Mouse (Mus musculus) CH12.LX (cell line): Measurements from ENCODE around the gene Pphln1. TPM values are rescaled to one million over a fixed set of nuclear protein-coding genes. Genes with fewer than 3 reads are reported as not detected.
A peak's percentile ranks its signal among the peaks of the same experiment; 100 is the strongest.

Experiments
- DNase-seq: peaks from one replicate; pipeline ENCODE4 v3.0.0-alpha.2; 2013; ENCODE audit errors: extremely low read depth
- H3K27ac ChIP-seq: 2 replicates; pipeline ENCODE4 v1.5.1; 2012; ENCODE audit warnings: low read depth, mild to moderate bottlenecking, control low read depth, moderate library complexity; ENCODE audit not compliant: insufficient read depth
- H3K27me3 ChIP-seq: replicated peaks from 2 replicates; pipeline ENCODE3; 2012; ENCODE audit warnings: inconsistent platforms
- H3K36me3 ChIP-seq, 2 experiments: replicated peaks in 1 of 2; 2 replicates each; pipeline versions ENCODE3 to v1.6.1; 2012; ENCODE audit warnings: inconsistent platforms in 1 of 2, low read length in 1 of 2, mild to moderate bottlenecking in 1 of 2, mixed read lengths in 1 of 2, moderate library complexity in 1 of 2; ENCODE audit not compliant: control insufficient read depth in 1 of 2, insufficient read depth in 1 of 2
- H3K4me1 ChIP-seq, 2 experiments: 2 replicates each; pipeline ENCODE4 v1.6.1; 2012; ENCODE audit warnings: inconsistent platforms in 1 of 2, moderate library complexity in 1 of 2; ENCODE audit not compliant: insufficient read depth in 2 of 2, control insufficient read depth in 1 of 2
- H3K4me2 ChIP-seq: 2 replicates; pipeline ENCODE4 v1.6.1; 2012; ENCODE audit warnings: low read depth, mild to moderate bottlenecking, control low read depth; ENCODE audit not compliant: poor library complexity, insufficient read depth, severe bottlenecking
- H3K4me3 ChIP-seq, 3 experiments: fragments of 150-350 bp in 1 of 3; sonication (generic) in 1 of 3; replicated peaks in 1 of 3; 2 replicates each; pipeline versions ENCODE3 to v1.5.1; 2011 to 2012; ENCODE audit warnings: low read depth in 2 of 3, low read length in 2 of 3, mild to moderate bottlenecking in 2 of 3, moderate library complexity in 2 of 3, control low read depth in 1 of 3, improper control_type of control experiment in 1 of 3, inconsistent platforms in 1 of 3, mixed read lengths in 1 of 3; ENCODE audit not compliant: poor library complexity in 1 of 3
- H3K79me2 ChIP-seq: replicated peaks from 2 replicates; pipeline ENCODE4 v1.6.1; 2012; ENCODE audit warnings: mild to moderate bottlenecking, moderate library complexity; ENCODE audit not compliant: control insufficient read depth, poor library complexity, insufficient read depth, severe bottlenecking; ENCODE audit errors: extremely low read depth
- H3K9ac ChIP-seq: 2 replicates; pipeline ENCODE4 v1.6.1; 2012; ENCODE audit warnings: low read depth, mild to moderate bottlenecking, control low read depth, moderate library complexity; ENCODE audit not compliant: insufficient read depth
- H3K9me3 ChIP-seq: replicated peaks from 2 replicates; pipeline ENCODE3; 2012; ENCODE audit warnings: low read length, inconsistent platforms, mixed read lengths
- BHLHE40 ChIP-seq: IDR thresholded peaks from 2 replicates; pipeline ENCODE4 v1.6.1; 2011; ENCODE audit warnings: mild to moderate bottlenecking, low read depth, low read length, improper control_type of control experiment
- CHD1 ChIP-seq: IDR thresholded peaks from 2 replicates; pipeline ENCODE4 v1.6.1; 2012; ENCODE audit warnings: low read depth, low read length, improper control_type of control experiment, inconsistent platforms
- E2F4 ChIP-seq: IDR thresholded peaks from 2 replicates; pipeline ENCODE4 v1.6.1; 2011; ENCODE audit warnings: low read depth, low read length, improper control_type of control experiment; ENCODE audit not compliant: insufficient replicate concordance
- ELF1 ChIP-seq: IDR thresholded peaks from 2 replicates; pipeline ENCODE4 v1.6.1; 2014; ENCODE audit warnings: low read depth, mild to moderate bottlenecking, inconsistent platforms, low read length, improper control_type of control experiment
- ETS1 ChIP-seq: conservative IDR thresholded peaks from 2 replicates; pipeline ENCODE4 v1.6.1; 2012; ENCODE audit warnings: low read depth, mild to moderate bottlenecking, inconsistent platforms, low read length, improper control_type of control experiment, moderate library complexity
- GABPA ChIP-seq: IDR thresholded peaks from 2 replicates; pipeline ENCODE4 v1.6.1; 2012; ENCODE audit warnings: low read depth, low read length, improper control_type of control experiment, inconsistent platforms; ENCODE audit not compliant: insufficient replicate concordance
- HCFC1 ChIP-seq: IDR thresholded peaks from 2 replicates; pipeline ENCODE4 v1.6.1; 2012; ENCODE audit warnings: low read depth, mild to moderate bottlenecking, inconsistent platforms, low read length, improper control_type of control experiment
- IRF4 ChIP-seq: IDR thresholded peaks from 2 replicates; pipeline ENCODE4 v1.6.1; 2014; ENCODE audit warnings: low read depth, mild to moderate bottlenecking, inconsistent platforms, low read length, improper control_type of control experiment
- JUND ChIP-seq: conservative IDR thresholded peaks from 2 replicates; pipeline ENCODE4 v1.6.1; 2011; ENCODE audit warnings: low read depth, low read length, improper control_type of control experiment
- KAT2A ChIP-seq: IDR thresholded peaks from 2 replicates; pipeline ENCODE4 v1.6.1; 2012; ENCODE audit warnings: low read length, improper control_type of control experiment, inconsistent platforms; ENCODE audit not compliant: insufficient replicate concordance
- MAFK ChIP-seq: IDR thresholded peaks from 2 replicates; pipeline ENCODE4 v1.6.1; 2011; ENCODE audit warnings: low read length, improper control_type of control experiment; ENCODE audit not compliant: insufficient replicate concordance
- MYC ChIP-seq: IDR thresholded peaks from 2 replicates; pipeline ENCODE4 v1.6.1; 2011; ENCODE audit warnings: low read depth, mild to moderate bottlenecking, improper control_type of control experiment, low read length
- NRF1 ChIP-seq: IDR thresholded peaks from 2 replicates; pipeline ENCODE4 v1.6.1; 2014; ENCODE audit warnings: low read depth, mild to moderate bottlenecking, inconsistent platforms, low read length, improper control_type of control experiment, moderate library complexity
- PAX5 ChIP-seq: IDR thresholded peaks from 2 replicates; pipeline ENCODE4 v1.6.1; 2012; ENCODE audit warnings: low read length, inconsistent platforms, mixed read lengths
- RAD21 ChIP-seq: IDR thresholded peaks from 2 replicates; pipeline ENCODE4 v1.6.1; 2011; ENCODE audit warnings: low read depth, mild to moderate bottlenecking, low read length, improper control_type of control experiment, moderate library complexity
- RCOR1 ChIP-seq: conservative IDR thresholded peaks from 2 replicates; pipeline ENCODE4 v1.6.1; 2012; ENCODE audit warnings: low read depth, mild to moderate bottlenecking, inconsistent platforms, low read length, improper control_type of control experiment
- SIN3A ChIP-seq: IDR thresholded peaks from 2 replicates; pipeline ENCODE4 v1.6.1; 2012; ENCODE audit warnings: low read length, improper control_type of control experiment, inconsistent platforms
- ZC3H11A ChIP-seq: IDR thresholded peaks from 2 replicates; pipeline ENCODE4 v1.6.1; 2012; ENCODE audit warnings: low read depth, mild to moderate bottlenecking, inconsistent platforms, low read length, improper control_type of control experiment
- ZMIZ1 ChIP-seq: IDR thresholded peaks from 2 replicates; pipeline ENCODE4 v1.6.1; 2012; ENCODE audit warnings: low read depth, mild to moderate bottlenecking, inconsistent platforms, low read length, improper control_type of control experiment
- ZNF384 ChIP-seq: IDR thresholded peaks from 2 replicates; pipeline ENCODE4 v1.6.1; 2012; ENCODE audit warnings: low read depth, low read length, improper control_type of control experiment, inconsistent platforms
- dilution Hi-C: fragments of 300-500 bp; cut with MboI; formaldehyde crosslinking; loops from 2 replicates; pipeline ENCODE4 v1.14.3; 2020; ENCODE audit warnings: low sequenced_read_pairs; ENCODE audit not compliant: extremely low pct_unique_long_range_greater_than_20kb, extremely low pct_ligation_motif_present
- in situ Hi-C: fragments of 300-500 bp; cut with MboI; formaldehyde crosslinking; loops from 3 replicates; pipeline ENCODE4 v1.14.3; 2019; ENCODE audit warnings: low sequenced_read_pairs, low pct_ligation_motif_present, low pct_unique_long_range_greater_than_20kb, mixed read lengths
- polyA plus RNA-seq: library from polyadenylated mRNA; unstranded; fragments of >175 nt; gene quantifications from 2 replicates; pipeline ENCODE4 v1.2.1, GENCODE M21; 2012; ENCODE audit warnings: low read depth; ENCODE audit not compliant: insufficient read length
- total RNA-seq, 2 experiments: library from RNA; depleted of rRNA; stranded (reverse); fragments of 300-350 nt in 1 of 2; fragments of >200 nt in 1 of 2; gene quantifications; 2 replicates each; pipeline ENCODE4 v1.2.3; 2012 to 2014

Pphln1 gene
- total and polyA plus RNA-seq, 3 experiments, result 22.9 to 63.9 (median 59.3) TPM

DNA sequence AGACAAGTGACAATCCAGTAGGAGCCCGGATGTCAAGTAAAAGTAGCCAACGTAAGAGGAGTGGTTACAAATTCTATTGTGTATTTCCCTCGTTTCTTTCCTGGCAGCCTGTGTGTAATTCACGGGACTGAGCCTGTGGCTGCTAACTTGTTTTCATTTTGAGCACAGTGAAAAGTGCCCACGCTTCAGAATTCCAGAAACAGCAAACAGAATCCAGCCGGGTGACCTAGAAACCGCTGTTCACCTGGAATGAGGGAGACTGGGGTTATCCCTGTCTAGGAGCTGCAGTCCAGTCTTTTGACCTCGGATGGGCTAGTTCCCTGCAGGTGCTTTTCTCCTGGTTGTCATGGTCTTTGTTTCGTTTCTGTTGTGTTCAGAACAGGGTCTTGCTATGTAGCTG lies 117.2 kb downstream of the Pphln1 start:
- Histone ChIP-seq H3K4me2 (no peak overlapping the region), H3K36me3 (no peaks in the 10 kb centered on the region), H3K4me1 (peaks cover 11 to 48% of the 10 kb centered on the region in 2 experiments; a peak in 3 of 4 replicates), H3K9me3 (no peaks in the 10 kb centered on the region), H3K79me2 (no peaks in the 10 kb centered on the region), H3K4me3 (no peak overlapping the region), H3K9ac (no peak overlapping the region), H3K27me3 (peaks cover 6% of the 10 kb centered on the region), H3K27ac (no peak overlapping the region)
- TF ChIP-seq ZNF384 (no peak), RAD21 (no peak), MAFK (no peak), HCFC1 (no peak), ELF1 (no peak), E2F4 (no peak)
- in situ Hi-C loops (loop anchor here (10.0 kb wide), 2 partner anchors 59 to 199 kb away; no protein-coding TSS in a partner anchor), dilution Hi-C loops (no loop called here)
- DNase-seq, result no peak

DNA sequence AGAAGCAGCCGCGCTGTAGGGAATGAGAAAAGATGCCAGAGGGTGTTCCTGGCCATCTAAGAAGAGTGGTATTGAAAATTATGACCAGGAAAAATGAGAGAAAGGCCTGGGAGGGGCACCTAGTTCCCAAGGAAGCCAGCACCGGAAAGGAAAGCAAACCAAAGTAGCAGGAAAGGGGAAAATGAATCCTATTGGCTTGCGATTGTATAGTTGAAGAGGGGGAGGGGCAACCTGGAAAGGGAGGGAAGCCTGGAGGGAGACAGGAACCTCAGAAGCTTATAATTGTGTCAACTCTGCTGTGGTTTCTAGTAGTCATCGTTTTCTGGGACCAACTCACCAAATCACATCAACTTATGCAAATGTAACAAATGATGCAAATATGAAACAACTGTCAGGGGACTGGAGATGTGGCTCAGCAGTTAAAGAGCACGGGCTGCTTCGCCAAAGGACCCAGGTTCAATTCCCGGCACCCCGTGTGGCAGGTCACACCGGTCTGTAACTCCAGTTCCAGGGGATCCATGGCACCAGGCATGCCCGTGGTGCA lies 118.9 kb downstream of the Pphln1 start:
- Histone ChIP-seq H3K4me1 (peaks cover 11 to 43% of the 10 kb centered on the region in 2 experiments; a peak in 3 of 4 replicates), H3K79me2 (no peaks in the 10 kb centered on the region), H3K9me3 (no peaks in the 10 kb centered on the region), H3K9ac (no peak overlapping the region), H3K27me3 (peaks cover 9% of the 10 kb centered on the region), H3K4me2 (no peak overlapping the region), H3K4me3 (no peak overlapping the region), H3K36me3 (no peaks in the 10 kb centered on the region), H3K27ac (no peak overlapping the region)
- dilution Hi-C loops, result no loop called here
- TF ChIP-seq BHLHE40, result 0 out of 2 replicates have a peak, but pooled peaks have one; percentile 14
- no peak for TF ChIP-seq KAT2A
- peak; percentile 58 for DNase-seq
- in situ Hi-C loops, result loop anchor here (10.0 kb wide), 2 partner anchors 58 to 198 kb away; no protein-coding TSS in a partner anchor

DNA sequence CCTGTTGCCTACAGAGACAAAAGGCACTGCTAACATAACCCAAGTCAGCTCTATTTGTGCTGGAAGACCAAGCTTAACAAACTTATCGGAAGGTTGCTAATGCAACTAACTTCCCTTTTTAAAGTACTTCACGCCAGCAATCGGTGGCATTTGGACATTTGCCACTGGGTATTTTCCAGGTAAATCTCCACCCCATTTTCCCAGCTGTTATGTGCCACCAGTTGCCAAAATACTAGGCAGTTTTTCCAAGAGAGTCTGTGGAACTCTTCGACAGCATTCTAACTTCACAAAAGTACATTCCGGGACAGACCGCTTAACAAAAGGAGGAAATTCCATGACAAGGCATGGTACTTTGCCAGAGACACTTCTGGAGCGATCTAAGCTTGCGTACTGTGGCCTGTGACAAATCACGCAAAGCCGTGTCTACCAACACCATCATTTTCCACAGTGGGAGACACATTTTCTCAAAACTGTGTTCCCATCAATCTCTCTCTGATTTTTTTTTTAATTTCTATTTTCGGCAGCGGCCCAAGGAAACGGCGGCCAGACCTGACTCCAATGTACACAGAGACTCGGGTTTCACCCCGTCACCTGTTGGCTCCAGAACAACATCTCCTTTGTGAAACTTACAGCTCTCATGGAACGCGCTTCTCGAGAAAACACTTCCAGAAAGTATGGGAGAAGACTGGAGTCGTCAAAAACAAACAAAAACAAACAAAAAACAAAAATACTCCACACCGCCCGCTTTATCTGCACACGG lies 120.2 kb downstream of the Pphln1 start:
- Histone ChIP-seq H3K9me3 (no peaks in the 10 kb centered on the region), H3K9ac (peak overlapping the region; percentile 8; the same call in 1 of the 2 replicates), H3K27me3 (peaks cover 9% of the 10 kb centered on the region), H3K4me1 (peaks cover 6 to 30% of the 10 kb centered on the region in 2 experiments; a peak in 2 of 4 replicates), H3K36me3 (no peaks in the 10 kb centered on the region), H3K4me3 (peak overlapping the region; percentile 47 to 69 (median 61)), H3K27ac (no peak overlapping the region), H3K4me2 (peak overlapping the region; percentile 27; the same call in 1 of the 2 replicates), H3K79me2 (no peaks in the 10 kb centered on the region)
- no peak for DNase-seq
- dilution Hi-C loops (no loop called here), in situ Hi-C loops (loop anchor here (10.0 kb wide), 2 partner anchors 56 to 196 kb away; no protein-coding TSS in a partner anchor)
- TF ChIP-seq ZMIZ1 (no peak), MYC (no peak), JUND (no peak), NRF1 (no peak), ETS1 (no peak), IRF4 (no peak), PAX5 (no peak), RAD21 (no peak), KAT2A (no peak), CHD1 (no peak), SIN3A (no peak), HCFC1 (no peak), GABPA (no peak), RCOR1 (no peak), ZC3H11A (no peak), ZNF384 (no peak)
